Mouse (Mus musculus) MEL (cell line): Measurements from ENCODE around the gene Eogt. TPM values are rescaled to one million over a fixed set of nuclear protein-coding genes. Genes with fewer than 3 reads are reported as not detected.

ENCODE experiments used
- DNase-seq: peaks from one replicate; pipeline ENCODE4 v3.0.0; 2011; ENCODE audit warnings: low read depth, low spot score
- H3K27ac ChIP-seq: 2 replicates; pipeline ENCODE4 v1.5.1; 2012; ENCODE audit warnings: low read depth, mild to moderate bottlenecking, control low read depth, low read length, moderate library complexity; ENCODE audit not compliant: control insufficient read depth
- H3K27me3 ChIP-seq, 2 experiments: fragments of 150-350 bp in 1 of 2; sonication (generic) in 1 of 2; 2 replicates each; pipeline ENCODE4 v1.6.1; 2012; ENCODE audit warnings: low read length in 2 of 2, mild to moderate bottlenecking in 2 of 2, improper control_type of control experiment in 1 of 2, moderate library complexity in 1 of 2; ENCODE audit not compliant: insufficient read depth in 2 of 2, control insufficient read depth in 1 of 2
- H3K36me3 ChIP-seq, 2 experiments: 2 replicates each; pipeline ENCODE4 v1.6.1; 2012 to 2014; ENCODE audit warnings: low read length in 2 of 2, improper control_type of control experiment in 1 of 2, inconsistent platforms in 1 of 2, mild to moderate bottlenecking in 1 of 2; ENCODE audit not compliant: insufficient read depth in 2 of 2, control insufficient read depth in 1 of 2
- H3K4me1 ChIP-seq, 2 experiments: fragments of 150-350 bp in 1 of 2; sonication (generic) in 1 of 2; 2 replicates each; pipeline ENCODE4 v1.6.1; 2012; ENCODE audit warnings: low read length in 2 of 2, improper control_type of control experiment in 1 of 2, mild to moderate bottlenecking in 1 of 2; ENCODE audit not compliant: insufficient read depth in 2 of 2, control insufficient read depth in 1 of 2
- H3K4me3 ChIP-seq, 2 experiments: fragments of 150-350 bp in 1 of 2; sonication (generic) in 1 of 2; 2 replicates each; pipeline ENCODE4 v1.5.1; 2012; ENCODE audit warnings: low read depth in 2 of 2, low read length in 2 of 2, mild to moderate bottlenecking in 2 of 2, moderate library complexity in 2 of 2, control low read depth in 1 of 2, improper control_type of control experiment in 1 of 2; ENCODE audit not compliant: control insufficient read depth in 1 of 2, insufficient read depth in 1 of 2
- H3K79me2 ChIP-seq: 2 replicates; pipeline ENCODE4 v1.6.1; 2012; ENCODE audit warnings: mild to moderate bottlenecking, low read length, moderate library complexity; ENCODE audit not compliant: control insufficient read depth, poor library complexity, insufficient read depth
- H3K9ac ChIP-seq: 2 replicates; pipeline ENCODE4 v1.6.1; 2012; ENCODE audit warnings: low read depth, mild to moderate bottlenecking, control low read depth, low read length, moderate library complexity; ENCODE audit not compliant: control insufficient read depth, poor library complexity, severe bottlenecking
- H3K9me3 ChIP-seq: fragments of 150-350 bp; sonication (generic); replicated peaks from 2 replicates; pipeline ENCODE4 v1.6.1; 2012; ENCODE audit warnings: mild to moderate bottlenecking, low read length, improper control_type of control experiment, moderate library complexity; ENCODE audit not compliant: insufficient read depth
- BHLHE40 ChIP-seq: IDR thresholded peaks from 2 replicates; pipeline ENCODE4 v1.6.1; 2012; ENCODE audit warnings: low read depth, mild to moderate bottlenecking, inconsistent platforms, low read length, improper control_type of control experiment, borderline replicate concordance
- CTCF ChIP-seq, 3 experiments: IDR thresholded peaks in 2 of 3; conservative IDR thresholded peaks in 1 of 3; 2 replicates each; pipeline ENCODE4 v1.5.1; 2011 to 2012; ENCODE audit warnings: low read length in 3 of 3, low read depth in 2 of 3, mild to moderate bottlenecking in 2 of 3, improper control_type of control experiment in 1 of 3, inconsistent platforms in 1 of 3, mixed read lengths in 1 of 3, moderate library complexity in 1 of 3; ENCODE audit not compliant: control insufficient read depth in 1 of 3, insufficient read depth in 1 of 3, poor library complexity in 1 of 3, severe bottlenecking in 1 of 3
- EP300 ChIP-seq, 2 experiments: IDR thresholded peaks; 2 replicates each; pipeline ENCODE4 v1.6.1; 2011; ENCODE audit warnings: improper control_type of control experiment in 2 of 2, low read length in 2 of 2, low read depth in 1 of 2, mild to moderate bottlenecking in 1 of 2
- ETS1 ChIP-seq: IDR thresholded peaks from 2 replicates; pipeline ENCODE4 v1.6.1; 2012; ENCODE audit warnings: low read depth, mild to moderate bottlenecking, inconsistent platforms, low read length, improper control_type of control experiment, moderate library complexity
- KAT2A ChIP-seq: conservative IDR thresholded peaks from 2 replicates; pipeline ENCODE4 v1.6.1; 2012; ENCODE audit warnings: low read depth, low read length, improper control_type of control experiment, inconsistent platforms
- MAFK ChIP-seq: IDR thresholded peaks from 2 replicates; pipeline ENCODE4 v1.6.1; 2011; ENCODE audit warnings: low read depth, mild to moderate bottlenecking, low read length, improper control_type of control experiment, borderline replicate concordance
- MAX ChIP-seq: IDR thresholded peaks from 2 replicates; pipeline ENCODE4 v1.6.1; 2011; ENCODE audit warnings: low read length, improper control_type of control experiment
- MEF2A ChIP-seq: IDR thresholded peaks from 2 replicates; pipeline ENCODE4 v1.6.1; 2014; ENCODE audit warnings: low read depth, mild to moderate bottlenecking, inconsistent platforms, low read length, improper control_type of control experiment; ENCODE audit not compliant: poor library complexity, insufficient replicate concordance, severe bottlenecking; ENCODE audit errors: extremely low read depth
- MXI1 ChIP-seq: IDR thresholded peaks from 2 replicates; pipeline ENCODE4 v1.6.1; 2011; ENCODE audit warnings: mild to moderate bottlenecking, low read depth, low read length, improper control_type of control experiment
- MYB ChIP-seq: IDR thresholded peaks from 2 replicates; pipeline ENCODE4 v1.6.1; 2011; ENCODE audit warnings: mild to moderate bottlenecking, low read depth, low read length, improper control_type of control experiment
- MYC ChIP-seq: IDR thresholded peaks from 2 replicates; pipeline ENCODE4 v1.6.1; 2011; ENCODE audit warnings: low read depth, mild to moderate bottlenecking, low read length, improper control_type of control experiment, moderate library complexity
- NRF1 ChIP-seq: IDR thresholded peaks from 2 replicates; pipeline ENCODE4 v1.6.1; 2014; ENCODE audit warnings: low read depth, mild to moderate bottlenecking, inconsistent platforms, low read length, improper control_type of control experiment, moderate library complexity; ENCODE audit not compliant: poor library complexity, insufficient read depth, severe bottlenecking
- POLR2A ChIP-seq, 2 experiments: IDR thresholded peaks; 2 replicates each; pipeline ENCODE4 v1.6.1; 2011 to 2012; ENCODE audit warnings: low read length in 2 of 2, mild to moderate bottlenecking in 2 of 2, control low read depth in 1 of 2, improper control_type of control experiment in 1 of 2, low read depth in 1 of 2, moderate library complexity in 1 of 2; ENCODE audit not compliant: control insufficient read depth in 1 of 2, insufficient read depth in 1 of 2, poor library complexity in 1 of 2
- POLR2AphosphoS2 ChIP-seq: IDR thresholded peaks from 2 replicates; pipeline ENCODE4 v1.6.1; 2011; ENCODE audit warnings: low read length, improper control_type of control experiment
- POLR2AphosphoS5 ChIP-seq: IDR thresholded peaks from 2 replicates; pipeline ENCODE4 v1.6.1; 2012; ENCODE audit warnings: low read depth, borderline replicate concordance, mild to moderate bottlenecking, inconsistent platforms, low read length, moderate library complexity, mixed read lengths
- RCOR1 ChIP-seq: IDR thresholded peaks from 2 replicates; pipeline ENCODE4 v1.6.1; 2012; ENCODE audit warnings: low read depth, mild to moderate bottlenecking, inconsistent platforms, low read length, improper control_type of control experiment
- SMC3 ChIP-seq: IDR thresholded peaks from 2 replicates; pipeline ENCODE4 v1.6.1; 2011; ENCODE audit warnings: low read depth, low read length, improper control_type of control experiment
- TAL1 ChIP-seq: IDR thresholded peaks from 2 replicates; pipeline ENCODE4 v1.6.1; 2012; ENCODE audit warnings: mild to moderate bottlenecking, inconsistent platforms, low read length, moderate library complexity, mixed read lengths
- TBP ChIP-seq: IDR thresholded peaks from 2 replicates; pipeline ENCODE4 v1.8.0; 2011; ENCODE audit warnings: low read depth, low read length, improper control_type of control experiment
- UBTF ChIP-seq: IDR thresholded peaks from 2 replicates; pipeline ENCODE4 v1.6.1; 2012; ENCODE audit warnings: low read depth, mild to moderate bottlenecking, inconsistent platforms, low read length, improper control_type of control experiment, moderate library complexity, borderline replicate concordance; ENCODE audit not compliant: insufficient read depth
- USF1 ChIP-seq: IDR thresholded peaks from 2 replicates; pipeline ENCODE4 v1.6.1; 2014; ENCODE audit warnings: low read depth, mild to moderate bottlenecking, inconsistent platforms, low read length, improper control_type of control experiment, moderate library complexity
- polyA plus RNA-seq, 2 experiments: library from polyadenylated mRNA; stranded (reverse) in 1 of 2; unstranded in 1 of 2; fragments of >175 nt in 1 of 2; fragments of >200 nt in 1 of 2; gene quantifications; 2 replicates each; pipeline versions ENCODE4 v1.2.1 to v1.2.4; 2012; ENCODE audit warnings: low replicate concordance in 2 of 2, low read depth in 1 of 2; ENCODE audit not compliant: insufficient read length in 2 of 2, insufficient read depth in 1 of 2, missing spikeins in 1 of 2
- total RNA-seq: library from RNA; depleted of rRNA; stranded (reverse); fragments of 300-350 nt; gene quantifications from 2 replicates; pipeline ENCODE4 v1.2.3, GENCODE M21; 2012

The Eogt gene
- total and polyA plus RNA-seq, 3 experiments = 6.0 to 8.3 TPM; not detected in 1

DNA sequence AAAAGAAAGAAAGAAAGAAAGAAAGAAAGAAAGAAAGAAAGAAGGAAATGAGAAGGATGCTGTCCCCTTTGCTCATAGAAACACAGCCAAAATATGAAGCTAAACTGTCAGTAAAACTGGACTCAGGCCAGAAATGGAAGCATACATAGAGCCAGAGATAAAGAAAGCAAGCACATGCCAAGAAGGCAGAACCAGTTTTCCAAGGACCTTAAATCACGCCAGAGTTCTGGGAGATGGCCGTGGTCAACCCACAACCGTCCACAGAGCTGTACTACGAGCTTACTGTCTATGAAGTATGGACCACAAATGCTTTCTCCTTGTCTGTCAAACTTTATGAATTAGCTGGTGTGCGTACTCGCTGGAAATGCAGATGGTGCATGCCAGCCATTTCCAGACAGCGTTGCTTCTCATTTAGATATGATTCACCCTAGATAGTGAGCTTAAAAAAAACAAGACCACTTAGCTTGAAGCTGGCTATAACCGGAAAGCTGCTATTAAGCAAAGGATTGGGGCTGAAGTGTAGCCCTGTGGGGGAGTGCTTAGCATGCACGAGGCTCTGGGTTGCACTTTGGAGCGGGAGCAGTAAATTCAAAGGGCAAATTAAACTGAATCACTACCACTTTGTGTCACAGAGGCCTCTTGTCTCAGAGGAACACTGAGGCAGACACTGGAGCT is 24.5 kb downstream of the Eogt start:
- Histone ChIP-seq H3K9ac (no peak overlapping the region), H3K9me3 (no peaks in the 10 kb centered on the region), H3K36me3 (no peaks in the 10 kb centered on the region), H3K4me3 (no peak overlapping the region), H3K27ac (no peak overlapping the region), H3K27me3 (no peaks in the 10 kb centered on the region), H3K79me2 (no peaks in the 10 kb centered on the region), H3K4me1 (no peaks in the 10 kb centered on the region)
- peak; percentile 39 for DNase-seq
- TF ChIP-seq EP300 (IDR thresholded peaks at IDR 0.05; ENCODE audit: low read depth in 1 of 2, low read length in 2 of 2) = no peak
- TF ChIP-seq MEF2A = no peak
- TF ChIP-seq POLR2AphosphoS2 = no peak
- no peak for TF ChIP-seq MAX
- TF ChIP-seq USF1 = no peak
- no peak for TF ChIP-seq SMC3
- no peak for TF ChIP-seq POLR2A (IDR thresholded peaks at IDR 0.05; ENCODE audit: control insufficient read depth in 1 of 2, insufficient read depth in 1 of 2, low read depth in 1 of 2, low read length in 2 of 2, poor library complexity in 1 of 2)
- TF ChIP-seq CTCF (IDR thresholded peaks at IDR 0.05 in 2 of 3, conservative IDR thresholded peaks at IDR 0.05 in 1 of 3; ENCODE audit: control insufficient read depth in 1 of 3, insufficient read depth in 1 of 3, low read depth in 2 of 3, low read length in 3 of 3, poor library complexity in 1 of 3, severe bottlenecking in 1 of 3) = no peak
- TF ChIP-seq MAFK = no peak
- no peak for TF ChIP-seq MYB
- no peak for TF ChIP-seq RCOR1
- no peak for TF ChIP-seq UBTF
- no peak for TF ChIP-seq TBP
- TF ChIP-seq KAT2A = no peak
- no peak for TF ChIP-seq POLR2AphosphoS5
- no peak for TF ChIP-seq MXI1
- no peak for TF ChIP-seq BHLHE40
- TF ChIP-seq TAL1 = no peak

GRCm38 (mm10) chr6:97120922-97121321 is 28.1 kb downstream of the Eogt start:
- Histone ChIP-seq H3K27me3 (no peaks in the 10 kb centered on the region), H3K36me3 (no peaks in the 10 kb centered on the region), H3K4me1 (no peaks in the 10 kb centered on the region), H3K9me3 (no peaks in the 10 kb centered on the region), H3K27ac (no peak overlapping the region), H3K79me2 (no peaks in the 10 kb centered on the region), H3K9ac (no peak overlapping the region), H3K4me3 (no peak overlapping the region)
- DNase-seq = no peak
- no peak for TF ChIP-seq MYC
- TF ChIP-seq NRF1 = no peak
- TF ChIP-seq ETS1 = no peak
- TF ChIP-seq RCOR1 = no peak
- TF ChIP-seq MEF2A = no peak
- TF ChIP-seq, all 39 proteins: peak for 0
